Mouse (Mus musculus): ENCODE measurements around the gene Stradb. TPM values are rescaled to one million over a fixed set of nuclear protein-coding genes. Genes with fewer than 3 reads are reported as not detected.

Gene Stradb
- polyA plus RNA-seq, 1 experiment: 6.2 TPM

DNA sequence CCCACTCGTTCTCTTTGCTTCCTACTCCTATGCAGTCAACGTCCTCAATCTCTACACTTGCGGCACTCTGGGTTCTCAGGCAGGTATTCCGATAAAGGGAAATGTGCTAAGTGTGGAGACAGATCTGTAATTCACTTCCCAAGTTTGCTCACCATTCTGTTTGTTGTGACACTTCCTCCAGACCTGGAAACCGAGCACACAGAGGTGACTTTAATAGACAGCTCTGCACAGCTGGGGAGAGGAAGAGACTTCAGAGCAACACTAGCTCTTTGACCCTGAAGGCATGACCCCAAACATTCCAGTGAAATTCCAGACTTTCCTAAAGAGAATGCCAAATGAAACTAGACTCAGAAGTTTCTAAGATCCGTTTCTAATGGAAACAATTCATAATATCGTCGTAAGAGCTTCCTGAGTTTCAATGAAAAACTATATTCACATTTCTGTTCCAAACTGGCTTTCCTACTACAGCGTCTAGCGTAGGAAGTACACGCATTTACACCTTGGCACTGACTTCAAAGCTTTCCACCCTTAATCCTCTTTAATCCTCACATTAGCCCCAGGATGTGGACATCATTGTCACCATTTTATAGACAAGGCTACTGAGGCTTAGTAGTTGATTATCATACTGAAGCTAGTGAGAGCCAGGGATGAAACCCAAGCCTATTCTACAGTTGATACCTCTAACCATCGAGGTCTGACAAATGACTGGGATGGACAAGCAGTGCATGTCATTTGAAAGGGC is 12.0 kb upstream of the Stradb start:
- 62% methylated on average over 12 of the region's 12 CpGs for WGBS
- TF ChIP-seq CTCF (IDR thresholded peaks at IDR 0.05; ENCODE audit: extremely low read depth, insufficient read length, insufficient replicate concordance, low read depth, low read length): no peak
- no peak for TF ChIP-seq POLR2A (IDR thresholded peaks at IDR 0.05; ENCODE audit: low read depth, low read length)
- Histone ChIP-seq H3K4me3 (ENCODE audit: low read depth, low read length) (no peak overlapping the region), H3K4me1 (ENCODE audit: control insufficient read depth, insufficient read depth, insufficient read length, low read length) (peaks cover 4% of the 10 kb centered on the region; the same call in 1 of the 2 replicates), H3K27ac (ENCODE audit: insufficient read depth, low read depth, low read length) (no peak overlapping the region), H3K36me3 (ENCODE audit: control insufficient read depth, insufficient read depth, low read length) (no peaks in the 10 kb centered on the region), H3K27me3 (ENCODE audit: control insufficient read depth, insufficient read depth, low read length) (no peaks in the 10 kb centered on the region)

DNA sequence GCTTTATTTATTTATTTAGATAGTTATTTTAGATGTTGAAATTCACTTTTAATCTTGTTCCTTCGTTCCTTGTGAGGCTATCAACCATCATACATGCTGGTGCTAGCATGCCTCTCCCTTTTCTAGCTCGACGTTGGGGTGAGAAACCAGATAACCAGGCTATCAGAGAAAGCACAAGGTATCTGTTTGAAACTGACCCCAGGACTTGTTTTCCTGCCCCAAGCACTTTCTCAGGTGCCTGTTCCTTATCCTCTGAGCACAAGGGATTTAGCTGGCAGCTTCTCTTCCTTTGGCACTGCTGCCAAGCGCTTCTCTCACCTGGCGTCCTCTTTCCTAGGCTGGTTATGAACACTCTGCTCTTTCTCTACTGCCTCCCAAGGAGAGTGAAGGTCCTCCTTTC is 10.9 kb upstream of the Stradb start:
- 61% methylated on average over 5 of the region's 5 CpGs for WGBS
- H3K27ac ChIP-seq (ENCODE audit: insufficient read depth, low read depth, low read length): no peak overlapping the region
- TF ChIP-seq CTCF (IDR thresholded peaks at IDR 0.05; ENCODE audit: extremely low read depth, insufficient read length, insufficient replicate concordance, low read depth, low read length): no peak
- TF ChIP-seq POLR2A (IDR thresholded peaks at IDR 0.05; ENCODE audit: low read depth, low read length): no peak

DNA sequence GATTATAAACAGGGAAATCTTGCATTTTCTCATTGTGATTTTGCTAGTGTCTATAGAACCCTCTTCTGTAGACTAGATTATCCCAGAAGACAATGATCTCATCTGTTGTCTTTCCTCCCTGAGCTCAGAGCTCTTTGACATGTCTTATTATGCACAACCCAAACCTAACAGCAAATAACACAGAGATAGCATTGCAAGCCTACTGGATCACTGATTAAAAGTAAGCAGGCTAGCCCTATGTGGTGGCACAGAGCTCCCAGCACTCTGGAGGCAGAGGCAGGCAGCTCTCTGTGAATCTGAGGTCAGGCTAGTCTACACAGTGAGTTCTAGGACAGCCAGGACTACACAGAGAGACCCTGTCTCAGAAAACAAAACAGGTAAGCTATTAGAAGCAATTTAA is 10.5 kb upstream of the Stradb start:
- Histone ChIP-seq H3K27ac (ENCODE audit: insufficient read depth, low read depth, low read length) (no peak overlapping the region), H3K4me1 (ENCODE audit: control insufficient read depth, insufficient read depth, insufficient read length, low read length) (peaks cover 4% of the 10 kb centered on the region; the same call in 1 of the 2 replicates), H3K36me3 (ENCODE audit: control insufficient read depth, insufficient read depth, low read length) (no peaks in the 10 kb centered on the region), H3K4me3 (ENCODE audit: low read depth, low read length) (no peak overlapping the region), H3K27me3 (ENCODE audit: control insufficient read depth, insufficient read depth, low read length) (no peaks in the 10 kb centered on the region)
- TF ChIP-seq POLR2A (IDR thresholded peaks at IDR 0.05; ENCODE audit: low read depth, low read length) (no peak), CTCF (IDR thresholded peaks at IDR 0.05; ENCODE audit: extremely low read depth, insufficient read length, insufficient replicate concordance, low read depth, low read length) (no peak)

More for the DNA sequence above, 10.9 kb upstream of the Stradb start:
- peaks cover 5% of the 10 kb centered on the region; the same call in 1 of the 2 replicates for H3K4me1 ChIP-seq (ENCODE audit: control insufficient read depth, insufficient read depth, insufficient read length, low read length)
- no peaks in the 10 kb centered on the region for H3K27me3 ChIP-seq (ENCODE audit: control insufficient read depth, insufficient read depth, low read length)
- H3K4me3 ChIP-seq (ENCODE audit: low read depth, low read length): no peak overlapping the region
- H3K36me3 ChIP-seq (ENCODE audit: control insufficient read depth, insufficient read depth, low read length): no peaks in the 10 kb centered on the region

DNA sequence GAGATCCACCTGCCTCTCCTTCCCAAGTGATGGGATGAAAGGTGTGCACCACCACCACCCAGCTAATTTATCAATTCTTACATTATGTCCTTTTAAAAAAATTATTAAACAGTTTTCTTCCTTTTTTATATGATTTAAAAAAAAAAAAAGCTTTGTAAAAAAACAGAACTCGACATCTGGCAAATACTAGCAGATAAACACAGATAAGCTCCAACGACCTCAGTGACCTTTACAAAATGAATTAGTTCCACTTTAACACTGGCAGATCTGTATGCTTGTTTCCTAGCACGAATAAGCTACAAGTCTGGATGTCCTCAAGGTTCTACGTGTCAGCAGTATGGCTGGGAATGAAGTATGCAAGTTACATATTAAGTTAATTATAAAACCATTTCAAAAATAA is 5.8 kb upstream of the Stradb start:
- TF ChIP-seq POLR2A (IDR thresholded peaks at IDR 0.05; ENCODE audit: low read depth, low read length) (no peak), CTCF (IDR thresholded peaks at IDR 0.05; ENCODE audit: extremely low read depth, insufficient read length, insufficient replicate concordance, low read depth, low read length) (no peak)
- WGBS: 23% methylated on average over 4 of the region's 4 CpGs

DNA sequence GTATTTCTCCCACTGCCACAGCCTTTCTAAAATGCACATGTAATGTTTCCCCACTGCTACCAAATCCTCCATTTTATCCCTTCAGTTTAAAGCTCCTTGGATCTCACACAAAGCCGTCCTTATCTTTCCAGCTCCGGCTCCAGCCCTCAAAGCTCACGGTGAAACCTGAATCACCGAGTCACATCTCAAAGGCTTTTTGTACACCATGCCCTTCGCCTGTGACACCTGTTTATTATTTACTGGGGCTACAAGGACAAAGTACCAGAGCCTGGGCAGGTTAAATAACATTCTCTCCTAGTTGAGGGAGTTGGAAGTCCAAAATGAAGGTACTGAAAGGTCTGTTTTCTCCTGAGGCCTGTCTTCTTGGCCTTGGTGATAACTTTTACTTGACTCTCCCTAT is 3.3 kb upstream of the Stradb start:
- no peak for TF ChIP-seq POLR2A (IDR thresholded peaks at IDR 0.05; ENCODE audit: low read depth, low read length)
- TF ChIP-seq CTCF (IDR thresholded peaks at IDR 0.05; ENCODE audit: extremely low read depth, insufficient read length, insufficient replicate concordance, low read depth, low read length): no peak
- H3K27ac ChIP-seq (ENCODE audit: insufficient read depth, low read depth, low read length): peak overlapping the region; percentile 52
- no peak overlapping the region for H3K4me3 ChIP-seq (ENCODE audit: low read depth, low read length)
- no peaks in the 10 kb centered on the region for H3K27me3 ChIP-seq (ENCODE audit: control insufficient read depth, insufficient read depth, low read length)
- no peaks in the 10 kb centered on the region for H3K36me3 ChIP-seq (ENCODE audit: control insufficient read depth, insufficient read depth, low read length)
- peaks cover 10% of the 10 kb centered on the region; the same call in 1 of the 2 replicates for H3K4me1 ChIP-seq (ENCODE audit: control insufficient read depth, insufficient read depth, insufficient read length, low read length)
- 27% methylated on average over 5 of the region's 5 CpGs for WGBS

More for the DNA sequence above, 5.8 kb upstream of the Stradb start:
- H3K27me3 ChIP-seq (ENCODE audit: control insufficient read depth, insufficient read depth, low read length): no peaks in the 10 kb centered on the region
- no peaks in the 10 kb centered on the region for H3K36me3 ChIP-seq (ENCODE audit: control insufficient read depth, insufficient read depth, low read length)
- H3K27ac ChIP-seq (ENCODE audit: insufficient read depth, low read depth, low read length): no peak overlapping the region
- H3K4me1 ChIP-seq (ENCODE audit: control insufficient read depth, insufficient read depth, insufficient read length, low read length): peaks cover 10% of the 10 kb centered on the region; the same call in 1 of the 2 replicates
- no peak overlapping the region for H3K4me3 ChIP-seq (ENCODE audit: low read depth, low read length)

DNA sequence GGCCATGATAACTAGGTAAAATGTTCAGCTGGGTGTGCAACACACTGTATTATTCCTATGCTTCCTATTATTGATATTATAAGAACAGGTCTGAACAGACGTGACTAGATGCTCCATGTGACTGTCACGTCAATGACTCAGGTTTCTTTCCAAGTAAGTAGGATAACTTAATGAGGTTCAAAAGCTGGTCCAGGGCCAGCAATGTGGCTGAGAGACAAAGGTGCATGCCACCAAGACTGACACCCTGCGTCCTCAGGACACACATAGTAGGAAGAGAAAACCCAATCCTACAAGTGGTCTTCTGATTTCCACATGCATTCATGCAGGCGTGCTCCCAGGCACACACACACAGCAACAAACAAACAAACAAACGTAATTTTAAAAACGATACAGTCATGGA is 2.2 kb upstream of the Stradb start:
- 69% methylated on average over 6 of the region's 6 CpGs for WGBS
- H3K4me3 ChIP-seq (ENCODE audit: low read depth, low read length): no peak overlapping the region
- no peaks in the 10 kb centered on the region for H3K27me3 ChIP-seq (ENCODE audit: control insufficient read depth, insufficient read depth, low read length)
- H3K27ac ChIP-seq (ENCODE audit: insufficient read depth, low read depth, low read length): no peak overlapping the region
- TF ChIP-seq CTCF (IDR thresholded peaks at IDR 0.05; ENCODE audit: extremely low read depth, insufficient read length, insufficient replicate concordance, low read depth, low read length): no peak
- no peaks in the 10 kb centered on the region for H3K36me3 ChIP-seq (ENCODE audit: control insufficient read depth, insufficient read depth, low read length)
- peaks cover 10% of the 10 kb centered on the region; the same call in 1 of the 2 replicates for H3K4me1 ChIP-seq (ENCODE audit: control insufficient read depth, insufficient read depth, insufficient read length, low read length)

DNA sequence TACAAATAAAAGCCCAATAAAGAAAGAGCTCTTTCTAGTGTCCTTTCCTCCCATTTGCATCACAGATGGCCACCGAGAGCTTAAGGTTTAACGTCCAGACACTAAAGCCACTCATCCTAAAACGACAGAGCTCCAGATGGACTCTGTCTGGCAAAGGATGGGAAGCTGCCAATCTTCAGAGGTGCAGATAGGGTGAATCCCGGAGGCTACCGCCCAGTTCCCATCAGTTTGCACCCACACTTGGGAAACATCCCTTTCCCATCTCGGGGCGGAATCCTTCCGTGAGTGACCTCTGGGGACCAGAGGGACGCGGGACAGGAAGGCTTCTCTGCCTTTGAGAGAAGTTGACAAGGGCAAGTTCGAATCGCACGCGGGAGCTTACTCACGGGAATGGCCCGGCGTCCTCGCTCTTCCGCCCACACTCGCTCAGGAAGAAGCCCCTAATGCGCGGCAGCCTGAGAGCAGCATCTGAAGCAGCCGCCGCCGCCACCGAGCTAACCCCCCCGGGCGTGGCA is 414 bp upstream of the Stradb start:
- peaks cover 3% of the 10 kb centered on the region; the same call in 1 of the 2 replicates for H3K36me3 ChIP-seq (ENCODE audit: control insufficient read depth, insufficient read depth, low read length)
- H3K27ac ChIP-seq (ENCODE audit: insufficient read depth, low read depth, low read length): peak overlapping the region; percentile 56
- no peaks in the 10 kb centered on the region for H3K27me3 ChIP-seq (ENCODE audit: control insufficient read depth, insufficient read depth, low read length)
- H3K4me3 ChIP-seq (ENCODE audit: low read depth, low read length): peak overlapping the region; percentile 85
- no peak for TF ChIP-seq POLR2A (IDR thresholded peaks at IDR 0.05; ENCODE audit: low read depth, low read length)
- no peak for TF ChIP-seq CTCF (IDR thresholded peaks at IDR 0.05; ENCODE audit: extremely low read depth, insufficient read length, insufficient replicate concordance, low read depth, low read length)
- peaks cover 8% of the 10 kb centered on the region; the same call in 1 of the 2 replicates for H3K4me1 ChIP-seq (ENCODE audit: control insufficient read depth, insufficient read depth, insufficient read length, low read length)
- WGBS: under 1% methylated on average over 28 of the region's 28 CpGs
